Mouse (Mus musculus) liver, adult 2 months (tissue): ENCODE results near the gene Mzt1. TPM values are rescaled to one million over a fixed set of nuclear protein-coding genes. Genes with fewer than 3 reads are reported as not detected.

Experiments used
- DNase-seq: peaks from one replicate; pipeline ENCODE4 v3.0.0-alpha.2; 2011; ENCODE audit warnings: low read depth, low spot score; ENCODE audit errors: extremely low read depth
- H3K27ac ChIP-seq: fragments of 200-500 bp; replicated peaks from 2 replicates; pipeline ENCODE4 v1.5.1; 2012; ENCODE audit warnings: low read depth, mild to moderate bottlenecking, control low read depth, inconsistent platforms, low read length; ENCODE audit not compliant: insufficient read depth
- H3K27me3 ChIP-seq: fragments of 200-500 bp; 2 replicates; pipeline ENCODE4 v1.6.1; 2012; ENCODE audit warnings: mild to moderate bottlenecking, moderate library complexity, low read length, inconsistent platforms; ENCODE audit not compliant: control insufficient read depth, insufficient read depth
- H3K36me3 ChIP-seq: fragments of 200-500 bp; 2 replicates; pipeline ENCODE4 v1.6.1; 2012; ENCODE audit warnings: low read length, inconsistent platforms; ENCODE audit not compliant: control insufficient read depth, insufficient read depth
- H3K4me1 ChIP-seq: fragments of 200-500 bp; 2 replicates; pipeline ENCODE4 v1.6.1; 2011; ENCODE audit warnings: low read length; ENCODE audit not compliant: control insufficient read depth, insufficient read depth
- H3K4me3 ChIP-seq: fragments of 200-500 bp; 2 replicates; pipeline ENCODE4 v1.5.1; 2011; ENCODE audit warnings: low read depth, mild to moderate bottlenecking, control low read depth, low read length, moderate library complexity; ENCODE audit not compliant: insufficient read depth
- H3K79me2 ChIP-seq: fragments of 200-500 bp; 2 replicates; pipeline ENCODE4 v1.6.1; 2012; ENCODE audit warnings: inconsistent platforms, mild to moderate bottlenecking, low read length, moderate library complexity; ENCODE audit not compliant: control insufficient read depth, insufficient read depth
- H3K9ac ChIP-seq: fragments of 200-500 bp; 2 replicates; pipeline ENCODE4 v1.6.1; 2012; ENCODE audit warnings: low read depth, mild to moderate bottlenecking, control low read depth, inconsistent platforms, low read length
- CTCF ChIP-seq: fragments of 200-500 bp; IDR thresholded peaks from 2 replicates; pipeline ENCODE4 v1.5.1; 2011; ENCODE audit warnings: low read depth, low read length, control low read depth
- POLR2A ChIP-seq: fragments of 200-500 bp; IDR thresholded peaks from 2 replicates; pipeline ENCODE4 v1.6.1; 2011; ENCODE audit warnings: low read length, control low read depth; ENCODE audit not compliant: insufficient read depth; ENCODE audit errors: extremely low read depth
- WGBS: fragments of 180-500 bp; shearing (Covaris S2); methylation state at CpG from one replicate; pipeline ENCODE4 v1.1.7; 2018; 5-methylcytosine and 5-hydroxymethylcytosine counted together
- polyA plus RNA-seq: library from polyadenylated mRNA; depleted of rRNA; stranded (reverse); fragments of >200 nt; gene quantifications from 2 replicates; pipeline ENCODE4 v1.2.3, GENCODE M21; 2012; rRNA removed
- total RNA-seq: library from RNA; depleted of rRNA; stranded (reverse); fragments of >200 nt; gene quantifications from 2 replicates; pipeline ENCODE4 v1.2.3, GENCODE M21; 2014; rRNA removed

The Mzt1 gene
- total RNA-seq (14.1 and 15.7 TPM in 2 replicates), polyA plus RNA-seq (4.5 and 4.9 TPM in 2 replicates)

- Histone ChIP-seq H3K4me3 (peak within 1 kb of the TSS; percentile 90), H3K27ac (peak within 1 kb of the TSS; percentile 41), H3K79me2 (peaks cover 12% of the 10 kb centered on the region), H3K27me3 (no peaks in the 10 kb centered on the region), H3K9ac (peak within 1 kb of the TSS; percentile 91), H3K36me3 (no peaks in the 10 kb centered on the region), H3K4me1 (no peaks in the 10 kb centered on the region; the same call in 1 of the 2 replicates)
- DNase-seq: peak; percentile 76
- TF ChIP-seq CTCF: no peak
- 0 out of 2 replicates have a peak, but pooled peaks have one; percentile 50 for TF ChIP-seq POLR2A
- WGBS: under 1% methylated on average over 66 of the region's 81 CpGs
Measured at GRCm38 (mm10) chr14:99046031-99046781, at the start of gene Mzt1, which contains the start of gene Bora. TSS of gene Mzt1 (minus strand) at chr14:99046134. TSS of gene Bora (plus strand) at chr14:99046222.

GRCm38 (mm10) chr14:99088947-99089346, 43.0 kb upstream of the Mzt1 start:
- Histone ChIP-seq H3K27ac (no peak overlapping the region), H3K36me3 (peaks cover 55% of the 10 kb centered on the region), H3K4me3 (no peak overlapping the region), H3K4me1 (no peaks in the 10 kb centered on the region), H3K79me2 (no peaks in the 10 kb centered on the region), H3K9ac (no peak overlapping the region), H3K27me3 (no peaks in the 10 kb centered on the region)
- TF ChIP-seq CTCF: no peak
- TF ChIP-seq POLR2A: no peak
- WGBS: 94% methylated on average over 7 of the region's 7 CpGs
- DNase-seq: no peak

- Histone ChIP-seq H3K27ac (no peak overlapping the region), H3K79me2 (no peaks in the 10 kb centered on the region), H3K36me3 (peaks cover 6% of the 10 kb centered on the region; the same call in 1 of the 2 replicates), H3K4me3 (no peak overlapping the region), H3K9ac (no peak overlapping the region), H3K27me3 (no peaks in the 10 kb centered on the region), H3K4me1 (no peaks in the 10 kb centered on the region)
- 94% methylated on average over 4 of the region's 4 CpGs for WGBS
- TF ChIP-seq CTCF: no peak
- no peak for TF ChIP-seq POLR2A
- no peak for DNase-seq
Measured at GRCm38 (mm10) chr14:99071146-99071545, 25.2 kb upstream of the Mzt1 start.

GRCm38 (mm10) chr14:99063091-99063490, 17.2 kb upstream of the Mzt1 start:
- H3K36me3 ChIP-seq: no peaks in the 10 kb centered on the region; the same call in 1 of the 2 replicates
- 95% methylated on average over 2 of the region's 2 CpGs for WGBS

GRCm38 (mm10) chr14:99060616-99061015, 14.7 kb upstream of the Mzt1 start:
- no peaks in the 10 kb centered on the region; the same call in 1 of the 2 replicates for H3K36me3 ChIP-seq
- TF ChIP-seq POLR2A (no peak), CTCF (no peak)
- WGBS: 95% methylated on average over 12 of the region's 12 CpGs

More at GRCm38 (mm10) chr14:99063091-99063490, 17.2 kb upstream of the Mzt1 start:
- Histone ChIP-seq H3K4me1 (no peaks in the 10 kb centered on the region), H3K9ac (no peak overlapping the region), H3K4me3 (no peak overlapping the region), H3K27ac (no peak overlapping the region), H3K27me3 (no peaks in the 10 kb centered on the region), H3K79me2 (no peaks in the 10 kb centered on the region)
- TF ChIP-seq POLR2A (no peak), CTCF (no peak)
- DNase-seq: no peak

More at GRCm38 (mm10) chr14:99060616-99061015, 14.7 kb upstream of the Mzt1 start:
- no peak overlapping the region for H3K9ac ChIP-seq
- no peaks in the 10 kb centered on the region for H3K27me3 ChIP-seq
- no peak overlapping the region for H3K4me3 ChIP-seq
- H3K4me1 ChIP-seq: no peaks in the 10 kb centered on the region
- DNase-seq: no peak
- H3K79me2 ChIP-seq: no peaks in the 10 kb centered on the region
- H3K27ac ChIP-seq: no peak overlapping the region
